Mouse (Mus musculus) C2C12 (cell line): ENCODE results near the gene Cacna2d3.

Experiments
- CEBPB ChIP-seq: IDR thresholded peaks from one replicate; pipeline ENCODE4 v1.6.1; 2011; ENCODE audit warnings: low read depth, mild to moderate bottlenecking, control low read depth, moderate library complexity
- CTCF ChIP-seq: IDR thresholded peaks from one replicate; pipeline ENCODE4 v1.5.1; 2011; ENCODE audit not compliant: control insufficient read depth, insufficient read depth, insufficient read length
- FOSL1 ChIP-seq: IDR thresholded peaks from one replicate; pipeline ENCODE4 v1.8.0; 2011; ENCODE audit warnings: mild to moderate bottlenecking, low read length; ENCODE audit not compliant: poor library complexity, insufficient read depth, severe bottlenecking
- MAX ChIP-seq: IDR thresholded peaks from one replicate; pipeline ENCODE4 v1.6.1; 2011; ENCODE audit warnings: mild to moderate bottlenecking, control low read depth
- MYOD1 ChIP-seq: IDR thresholded peaks from one replicate; pipeline ENCODE4 v1.6.1; 2011; ENCODE audit warnings: low read depth; ENCODE audit not compliant: control insufficient read depth, insufficient read length
- MYOG ChIP-seq: IDR thresholded peaks from one replicate; pipeline ENCODE4 v1.6.1; 2011; ENCODE audit not compliant: control insufficient read depth, insufficient read length; ENCODE audit errors: extremely low read depth
- USF1 ChIP-seq: IDR thresholded peaks from one replicate; pipeline ENCODE4 v1.6.1; 2011; ENCODE audit warnings: low read depth, mild to moderate bottlenecking, control low read depth, moderate library complexity

DNA sequence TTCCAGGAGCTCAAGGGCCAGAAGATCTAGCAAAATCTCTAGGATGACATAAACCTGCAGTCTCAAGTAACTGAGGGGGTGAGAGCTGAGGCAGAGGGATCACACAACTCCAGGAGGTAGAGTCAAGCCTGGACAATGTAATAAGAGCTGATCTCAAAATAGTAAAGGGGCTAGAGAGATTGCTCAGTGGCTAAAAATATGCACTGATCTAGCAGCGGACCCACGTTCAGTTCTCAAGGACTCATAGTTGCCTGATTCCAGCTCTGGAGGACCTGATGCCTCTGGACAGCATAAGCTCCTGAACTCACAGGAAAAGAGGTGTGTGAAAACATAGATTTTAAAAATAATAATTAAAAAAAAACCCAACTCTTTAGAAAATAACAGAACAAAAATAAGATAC lies 493.7 kb downstream of the Cacna2d3 start:
- TF ChIP-seq MAX, result no peak
- no peak for TF ChIP-seq CTCF
- TF ChIP-seq MYOG, result no peak
- TF ChIP-seq CEBPB, result no peak
- no peak for TF ChIP-seq USF1
- no peak for TF ChIP-seq MYOD1
- no peak for TF ChIP-seq FOSL1
